Mouse (Mus musculus) heart, adult 2 months (tissue): ENCODE results near the gene Sec14l4.

Experiments
- CTCF ChIP-seq: fragments of 200-600 bp; IDR thresholded peaks from 2 replicates; pipeline ENCODE4 v1.8.1; 2022; ENCODE audit warnings: antibody characterized with exemption, mild to moderate bottlenecking, moderate library complexity
- POLR2A ChIP-seq: fragments of 200-500 bp; IDR thresholded peaks from 2 replicates; pipeline ENCODE4 v1.6.1; 2011; ENCODE audit warnings: mild to moderate bottlenecking, low read depth, low read length, control low read depth; ENCODE audit not compliant: insufficient read depth

DNA sequence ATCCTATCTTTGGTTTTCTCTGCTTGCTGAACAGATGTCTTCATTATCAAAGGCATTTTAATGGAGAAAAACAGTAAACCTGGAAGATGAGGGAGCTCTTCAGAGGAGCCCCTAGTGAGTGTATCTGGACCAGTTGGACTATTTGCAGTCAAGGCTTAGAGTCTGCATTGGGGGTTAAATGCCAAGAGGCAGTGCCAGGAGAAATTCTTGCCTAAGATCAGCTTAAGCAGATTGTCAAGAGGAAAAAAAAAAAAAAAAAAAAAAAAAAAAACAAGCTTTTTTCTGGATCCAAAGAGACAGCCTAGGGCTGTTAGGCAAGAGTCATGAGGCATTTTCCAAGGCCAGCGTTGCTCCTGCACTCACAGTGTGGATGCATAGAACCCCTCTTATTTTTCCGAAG, 16.5 kb downstream of the Sec14l4 start:
- TF ChIP-seq POLR2A (no peak), CTCF (no peak)
